Mouse (Mus musculus) stomach, postnatal 0 days (tissue): ENCODE data around the gene Noct. TPM values are rescaled to one million over a fixed set of nuclear protein-coding genes. Genes with fewer than 3 reads are reported as not detected.
A peak's percentile ranks its signal among the peaks of the same experiment; 100 is the strongest.
"Not testable (repeated sequence)": the region's sequence is repeated elsewhere in the genome, so short reads cannot be mapped to it uniquely, and the experiment has no call there.

ENCODE experiments used
- ATAC-seq: fragments of 200-750 bp; cut with Nextera tagmentation; 2 replicates; pipeline ENCODE4 v1.8.0; 2017; ENCODE audit not compliant: low FRiP score, low TSS enrichment
- DNase-seq: peaks from one replicate; pipeline ENCODE4 v3.0.0-alpha.2; 2016; ENCODE audit warnings: low spot score
- H3K27ac ChIP-seq: fragments of 300-500 bp; sonication (generic); replicated peaks from 2 replicates; pipeline ENCODE4 v1.5.1; 2014; ENCODE audit warnings: mild to moderate bottlenecking, control low read depth
- H3K27me3 ChIP-seq: fragments of 300-500 bp; sonication (generic); 2 replicates; pipeline ENCODE4 v1.6.1; 2014; ENCODE audit warnings: low read length; ENCODE audit not compliant: control insufficient read depth, insufficient read depth
- H3K36me3 ChIP-seq: fragments of 300-500 bp; sonication (generic); 2 replicates; pipeline ENCODE4 v1.6.1; 2014; ENCODE audit warnings: low read length, mixed read lengths; ENCODE audit not compliant: control insufficient read depth, insufficient read depth
- H3K4me1 ChIP-seq: fragments of 300-500 bp; sonication (generic); replicated peaks from 2 replicates; pipeline ENCODE4 v1.6.1; 2014; ENCODE audit warnings: antibody characterized with exemption; ENCODE audit not compliant: control insufficient read depth, insufficient read depth
- H3K4me2 ChIP-seq: fragments of 300-500 bp; sonication (generic); replicated peaks from 2 replicates; pipeline ENCODE4 v1.6.1; 2014; ENCODE audit warnings: low read depth, mild to moderate bottlenecking, control low read depth, moderate library complexity
- H3K4me3 ChIP-seq: fragments of 300-500 bp; sonication (generic); 2 replicates; pipeline ENCODE4 v1.5.1; 2014; ENCODE audit warnings: low read depth, low read length, control low read depth
- H3K9ac ChIP-seq: fragments of 300-500 bp; sonication (generic); 2 replicates; pipeline ENCODE4 v1.6.1; 2014; ENCODE audit warnings: mild to moderate bottlenecking, low read length, control low read depth, mixed read lengths
- H3K9me3 ChIP-seq: fragments of 300-500 bp; sonication (generic); 2 replicates; pipeline ENCODE4 v1.6.1; 2016; ENCODE audit warnings: low read length; ENCODE audit not compliant: control insufficient read depth
- CTCF ChIP-seq: IDR thresholded peaks from 2 replicates; pipeline ENCODE4 v1.5.1; 2016; ENCODE audit warnings: antibody characterized with exemption, low read depth, mild to moderate bottlenecking, moderate library complexity
- EP300 ChIP-seq: optimal IDR thresholded peaks from 2 replicates; pipeline ENCODE3; 2016; ENCODE audit warnings: antibody characterized with exemption
- WGBS: fragments of 180-500 bp; shearing (Covaris S2); extraction: QIAGEN DNeasy Blood & Tissue Kit; methylation state at CpG from one replicate; pipeline ENCODE4 v1.1.7; 2014; 5-methylcytosine and 5-hydroxymethylcytosine counted together
- polyA plus RNA-seq: library from polyadenylated mRNA; unstranded; fragments of >200 nt; fragmentation: Nextera tagmentation; extraction: Ambion mirVana; gene quantifications from 2 replicates; pipeline ENCODE4 v1.2.1, GENCODE M21; 2015

Gene Noct
- polyA plus RNA-seq, 1 experiment from 2014 or later = 7.5 TPM

DNA sequence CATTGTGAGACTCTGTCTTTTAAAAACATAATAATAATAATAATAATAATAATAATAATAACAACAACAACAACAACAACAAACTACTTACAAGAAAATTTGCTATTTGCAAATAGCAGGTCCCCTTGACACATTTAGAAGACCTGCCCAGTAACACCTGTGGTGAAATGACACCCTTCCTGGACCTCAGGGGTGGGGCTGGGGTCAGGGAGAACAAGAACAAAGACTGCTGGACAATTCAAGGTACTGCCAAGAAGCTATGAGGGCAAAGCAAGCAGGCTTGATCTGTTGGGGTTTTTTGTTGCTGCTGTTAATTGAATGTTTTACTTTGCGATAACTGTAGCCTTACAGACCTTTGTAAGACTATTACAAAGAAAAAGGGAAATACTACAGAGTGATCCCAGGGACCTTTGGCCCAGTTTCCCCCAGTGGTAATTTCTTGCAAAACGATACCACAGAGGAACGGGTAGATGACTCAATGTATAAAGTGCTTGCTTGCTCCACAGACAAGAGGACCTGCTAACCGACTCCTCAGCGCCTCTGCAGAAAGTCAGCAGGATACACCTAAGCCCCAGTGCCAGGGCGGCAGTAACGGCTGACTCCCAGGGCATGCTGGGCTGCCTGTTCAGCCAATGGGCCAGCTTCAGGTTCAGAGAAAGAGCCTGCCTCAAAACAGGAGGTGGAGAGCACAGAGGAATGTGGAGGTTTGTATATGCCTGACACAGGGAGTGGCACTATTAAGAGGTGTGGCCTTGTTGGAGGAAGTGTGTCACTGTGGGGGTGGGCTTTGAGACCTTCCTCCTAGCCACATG lies 14.5 kb upstream of the Noct start:
- TF ChIP-seq EP300 (no peak), CTCF (no peak)
- H3K27me3 ChIP-seq = no peaks in the 10 kb centered on the region
- ATAC-seq (peak; percentile 74), DNase-seq (no peak)
- WGBS = 72% methylated on average over 7 of the region's 7 CpGs
- H3K9me3 ChIP-seq = no peaks in the 10 kb centered on the region
- no peak overlapping the region for H3K9ac ChIP-seq
- no peaks in the 10 kb centered on the region for H3K4me1 ChIP-seq
- peak overlapping the region; percentile 46; the same call in 1 of the 2 replicates for H3K27ac ChIP-seq
- H3K4me3 ChIP-seq = no peak overlapping the region
- no peaks in the 10 kb centered on the region for H3K36me3 ChIP-seq
- no peak overlapping the region for H3K4me2 ChIP-seq

GRCm38 (mm10) chr3:51210485-51210884 lies 13.8 kb upstream of the Noct start:
- Histone ChIP-seq H3K4me1 (no peaks in the 10 kb centered on the region), H3K27me3 (no peaks in the 10 kb centered on the region), H3K4me3 (no peak overlapping the region), H3K36me3 (no peaks in the 10 kb centered on the region), H3K9ac (no peak overlapping the region), H3K9me3 (no peaks in the 10 kb centered on the region), H3K4me2 (no peak overlapping the region), H3K27ac (no peak overlapping the region)
- ATAC-seq (no peak), DNase-seq (no peak)
- 97% methylated on average over 3 of the region's 3 CpGs for WGBS
- TF ChIP-seq CTCF (no peak), EP300 (no peak)

- DNase-seq = no peak
- 98% methylated on average over 3 of the region's 3 CpGs for WGBS
- no peak for ATAC-seq
- Histone ChIP-seq H3K9me3 (no peaks in the 10 kb centered on the region), H3K9ac (no peak overlapping the region), H3K27ac (no peak overlapping the region), H3K4me3 (no peak overlapping the region), H3K4me2 (no peak overlapping the region), H3K27me3 (no peaks in the 10 kb centered on the region), H3K4me1 (no peaks in the 10 kb centered on the region), H3K36me3 (no peaks in the 10 kb centered on the region)
- TF ChIP-seq CTCF = no peak
- no peak for TF ChIP-seq EP300
Observed at GRCm38 (mm10) chr3:51213111-51213510, 11.1 kb upstream of the Noct start.

DNA sequence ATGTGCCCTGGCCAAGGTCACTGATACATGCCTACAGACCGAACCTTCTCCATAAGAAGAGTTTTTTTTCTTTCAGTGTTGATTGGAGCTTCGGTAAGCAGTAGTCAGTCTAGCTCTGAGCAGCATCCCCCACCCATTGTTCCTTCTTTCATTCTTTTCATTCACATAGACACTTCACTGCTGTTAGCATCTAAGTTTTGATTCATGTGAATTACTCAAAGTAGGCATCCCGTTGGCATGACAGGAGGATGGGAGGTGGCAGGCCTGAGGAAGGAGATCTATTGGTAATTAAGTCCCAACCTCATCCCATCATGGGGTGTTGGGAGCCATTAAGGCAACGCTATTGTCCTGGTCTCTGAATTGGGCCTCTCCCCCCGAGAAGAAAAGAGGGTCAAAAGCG lies 8.6 kb upstream of the Noct start:
- H3K4me1 ChIP-seq = no peaks in the 10 kb centered on the region
- DNase-seq (no peak), ATAC-seq (no peak)
- H3K9me3 ChIP-seq = no peaks in the 10 kb centered on the region
- H3K36me3 ChIP-seq = no peaks in the 10 kb centered on the region
- TF ChIP-seq EP300 = no peak
- TF ChIP-seq CTCF = no peak
- no peak overlapping the region for H3K4me2 ChIP-seq
- H3K27me3 ChIP-seq = no peaks in the 10 kb centered on the region
- WGBS = 96% methylated on average over 4 of the region's 6 CpGs
- no peak overlapping the region for H3K27ac ChIP-seq
- H3K9ac ChIP-seq = no peak overlapping the region
- H3K4me3 ChIP-seq = no peak overlapping the region

DNA sequence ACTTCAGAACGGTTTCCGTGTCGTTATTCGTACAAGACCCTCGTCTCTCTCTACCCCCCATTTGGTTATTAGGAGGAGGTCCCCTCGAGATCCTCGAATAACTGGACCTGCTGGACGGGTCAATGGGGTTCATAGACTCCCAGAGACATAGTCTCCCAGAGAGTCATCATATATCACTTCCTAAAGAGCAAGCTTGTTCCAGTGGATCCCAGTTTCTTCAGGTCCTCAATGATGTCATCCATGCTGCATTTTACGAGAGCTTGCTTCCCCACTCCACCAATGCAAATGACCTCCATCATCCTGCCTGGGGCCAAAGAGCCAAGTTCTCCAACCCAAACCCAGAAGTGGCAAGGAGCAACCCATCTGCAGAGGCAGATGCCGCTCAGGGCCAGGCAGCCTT lies 7.9 kb upstream of the Noct start:
- H3K4me2 ChIP-seq, H3K4me3 ChIP-seq, H3K36me3 ChIP-seq, H3K27me3 ChIP-seq, H3K4me1 ChIP-seq, H3K9ac ChIP-seq, H3K9me3 ChIP-seq, H3K27ac ChIP-seq, ATAC-seq, DNase-seq: not testable (repeated sequence)
- 79% methylated on average over 5 of the region's 10 CpGs for WGBS

- H3K4me3 ChIP-seq, H3K4me2 ChIP-seq, H3K9ac ChIP-seq, H3K27me3 ChIP-seq, ATAC-seq, DNase-seq, H3K9me3 ChIP-seq, H3K36me3 ChIP-seq, H3K4me1 ChIP-seq, H3K27ac ChIP-seq: not testable (repeated sequence)
- 81% methylated on average over 6 of the region's 6 CpGs for WGBS
Observed at GRCm38 (mm10) chr3:51218385-51218784, 5.9 kb upstream of the Noct start.
